Mouse (Mus musculus): ENCODE results near the gene Nrp1.

The Nrp1 gene

DNA sequence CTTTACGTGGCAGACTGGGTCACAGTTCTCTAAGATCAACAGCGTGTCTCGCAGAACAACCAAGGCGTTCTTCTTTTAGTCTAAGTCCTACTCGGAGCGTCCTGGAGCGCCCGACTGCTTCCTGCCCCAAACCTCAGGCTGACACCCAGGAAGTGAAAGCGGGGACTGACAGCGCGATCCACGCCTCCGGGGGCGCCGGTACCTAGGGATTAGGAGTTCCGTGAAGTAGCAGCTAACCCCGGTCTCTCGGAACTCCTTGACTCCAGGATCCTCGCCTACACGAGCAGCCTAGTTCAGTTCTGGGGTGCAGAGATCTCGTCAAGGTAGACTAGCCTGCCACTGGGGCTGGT, at the start of gene Nrp1:
Nrp1 (plus strand) TSS at position 199 of the 350 bp plus-strand sequence.
- no peak for DNase-seq (ENCODE audit: low spot score)

DNA sequence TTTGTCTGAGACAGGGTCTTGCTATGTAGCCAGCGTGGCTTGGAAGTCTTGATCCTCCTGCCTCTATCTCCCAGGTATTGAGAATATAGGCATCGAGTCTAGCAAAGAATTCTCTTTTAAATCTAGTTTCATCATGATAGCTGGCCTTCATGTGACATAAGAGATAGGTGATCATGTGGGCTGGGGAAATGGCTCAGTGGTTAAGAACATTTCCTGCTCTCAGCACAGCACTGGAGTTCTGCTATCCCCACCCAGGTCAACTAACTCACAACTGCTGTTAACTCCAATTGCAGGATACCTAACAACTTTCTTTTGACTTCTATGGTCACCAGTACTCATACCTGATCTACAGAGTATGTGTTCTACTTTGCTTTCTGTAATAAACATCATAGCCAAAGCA, 37.6 kb upstream of the Nrp1 start:
- no peak for DNase-seq (ENCODE audit: low spot score)

DNA sequence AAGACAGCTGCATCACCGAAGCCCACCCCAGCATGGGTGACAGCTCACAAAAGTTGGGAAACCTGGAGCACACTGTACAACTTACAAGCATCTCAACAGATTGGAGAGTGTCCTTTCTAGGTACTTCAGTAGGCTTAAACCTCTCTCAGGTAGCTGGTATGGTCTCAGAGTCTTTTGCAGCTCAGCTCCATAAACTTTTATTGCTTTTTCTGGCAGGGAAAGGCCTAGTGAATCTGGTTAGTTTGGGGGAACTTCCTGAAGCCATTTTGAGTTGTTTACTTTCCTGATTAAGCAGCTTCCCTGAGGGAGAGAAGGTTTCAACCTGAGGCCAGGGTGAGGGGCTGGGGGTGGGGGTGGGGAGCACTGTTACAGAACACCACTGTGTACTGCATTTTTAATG, 31.1 kb upstream of the Nrp1 start:
- no peak for DNase-seq (ENCODE audit: low spot score)

DNA sequence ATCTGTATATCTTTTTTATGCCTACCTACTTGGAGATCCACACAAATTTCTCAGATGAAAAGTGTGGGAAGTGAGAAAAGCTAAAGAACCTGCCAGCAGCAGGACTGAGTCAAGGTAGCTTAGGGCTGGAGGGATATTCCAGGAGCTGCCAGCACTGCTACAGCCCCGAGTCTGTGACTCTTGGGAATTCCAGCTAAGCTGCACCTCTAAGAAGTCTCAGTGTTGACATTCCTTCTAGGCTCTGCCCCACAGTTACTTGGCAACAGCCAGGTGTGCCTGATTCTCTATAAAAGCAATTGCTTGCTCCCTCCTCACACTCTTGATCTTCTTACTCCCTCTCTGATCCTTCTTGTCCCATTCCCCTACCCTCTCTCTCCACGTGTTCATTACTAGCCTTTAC, 30.5 kb upstream of the Nrp1 start:
- no peak for DNase-seq (ENCODE audit: low spot score)

DNA sequence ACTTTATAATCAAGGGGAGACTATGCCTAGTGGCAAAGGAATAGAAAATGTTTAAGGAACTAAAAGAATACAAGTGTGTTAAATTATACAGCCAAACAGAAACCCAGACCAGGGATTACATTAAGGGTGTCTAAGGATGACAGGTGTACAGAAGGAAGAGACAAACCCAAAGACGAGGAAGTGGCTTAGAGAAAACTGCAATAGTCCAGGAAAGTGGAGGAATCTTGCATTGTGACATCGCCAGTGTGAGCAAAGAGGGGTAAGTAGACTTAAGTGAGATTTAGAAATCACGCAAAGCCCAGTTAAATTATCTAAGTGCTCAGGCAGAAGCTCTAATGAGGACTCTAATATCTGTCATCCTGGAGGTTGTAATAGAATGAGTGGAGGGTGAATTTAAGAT, 28.9 kb upstream of the Nrp1 start:
- no peak for DNase-seq (ENCODE audit: low spot score)

DNA sequence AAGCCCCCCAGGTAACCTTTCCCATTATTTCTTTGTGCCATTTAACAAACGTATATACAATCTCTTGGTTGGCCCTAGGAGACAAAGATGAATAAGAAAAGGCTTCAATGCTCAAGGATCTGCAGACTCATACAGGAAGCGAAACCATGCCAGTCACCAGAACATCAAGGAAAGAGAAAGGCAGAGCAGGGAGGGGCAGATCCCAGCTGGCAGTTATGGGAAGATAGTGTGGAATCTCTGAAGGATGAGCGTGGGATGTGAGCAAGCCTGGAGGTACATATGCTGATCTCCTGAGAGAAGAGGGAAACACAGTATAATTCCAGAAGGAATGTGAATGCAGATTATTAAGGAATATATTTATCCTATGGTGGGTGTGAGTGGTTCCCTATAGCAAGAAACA, 22.4 kb upstream of the Nrp1 start:
- no peak for DNase-seq (ENCODE audit: low spot score)

DNA sequence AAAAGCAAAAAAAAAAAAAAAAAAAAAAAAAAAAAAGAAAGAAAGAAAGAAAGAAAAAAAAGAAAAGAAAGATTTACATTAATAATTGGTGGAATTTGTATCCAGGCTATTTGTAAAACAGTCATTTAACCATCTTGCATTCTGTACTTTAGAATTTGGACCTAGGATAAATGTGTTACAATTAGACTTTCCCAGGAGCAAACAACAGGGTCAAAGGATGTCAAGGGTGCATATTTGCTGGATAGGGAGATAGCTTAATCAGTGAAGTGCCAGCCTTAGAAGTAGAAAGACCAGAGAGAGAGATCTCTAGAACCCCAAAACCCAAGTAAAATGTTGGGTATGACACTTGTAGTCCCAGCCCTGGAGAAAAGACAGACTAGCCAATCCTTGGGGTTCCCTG, 19.5 kb upstream of the Nrp1 start:
- no peak for DNase-seq (ENCODE audit: low spot score)

DNA sequence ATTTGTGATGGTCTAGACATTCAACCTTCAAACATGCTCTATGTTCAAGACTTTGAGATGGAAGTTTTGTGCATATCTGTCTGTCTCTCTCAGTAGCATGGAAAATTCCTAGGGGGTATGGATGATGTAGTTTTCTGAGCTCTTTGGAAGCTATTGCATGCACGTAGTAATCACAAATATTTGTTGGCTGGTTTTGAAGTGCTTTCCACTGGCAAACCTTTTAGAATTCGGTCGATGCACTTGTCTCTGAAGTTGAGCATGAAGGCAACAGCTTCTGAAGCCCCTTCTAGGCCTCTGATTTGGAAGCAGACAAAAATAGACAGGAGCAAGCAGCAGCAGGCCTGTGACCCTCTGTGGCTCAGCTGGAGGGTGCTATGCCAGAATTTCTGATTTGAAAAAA, 18.9 kb upstream of the Nrp1 start:
- DNase-seq (ENCODE audit: low spot score) = no peak

DNA sequence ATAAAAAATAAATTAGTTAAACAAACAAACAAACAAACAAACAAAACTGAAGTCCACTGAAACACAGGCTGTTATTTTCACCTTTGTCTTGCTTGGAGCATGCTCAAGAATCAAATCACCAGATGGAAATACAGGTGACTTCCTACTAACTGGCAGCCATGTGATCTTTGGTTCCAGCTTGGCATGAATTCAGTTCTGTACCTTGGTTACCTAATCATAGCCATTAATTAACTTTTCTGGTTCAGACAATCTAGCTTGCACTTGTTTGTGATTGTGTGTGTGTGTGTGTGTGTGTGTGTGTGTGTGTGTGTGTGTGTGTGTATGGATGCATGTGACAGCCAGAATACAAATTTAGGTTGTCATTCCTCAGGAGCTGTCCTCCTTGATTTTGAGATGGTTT, 8.0 kb upstream of the Nrp1 start:
- DNase-seq (ENCODE audit: low spot score) = no peak

DNA sequence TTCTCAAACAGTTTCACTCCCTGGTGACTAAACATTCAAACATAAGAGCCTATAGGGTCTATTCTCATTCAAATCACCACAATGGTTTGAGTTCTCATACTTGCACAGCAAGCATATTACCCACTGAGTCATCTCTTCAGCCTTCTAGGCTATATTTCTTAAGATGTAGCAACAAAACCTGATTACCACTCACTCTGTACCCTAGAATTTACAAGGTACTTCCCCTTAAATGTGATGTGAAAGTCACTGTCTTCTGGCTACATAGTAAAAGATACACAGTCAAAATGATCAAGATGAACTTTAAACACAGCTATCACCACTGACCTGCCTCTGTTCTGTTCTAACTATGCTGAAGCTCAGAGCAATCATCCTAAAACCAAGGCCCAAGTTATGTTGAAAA, 7.2 kb upstream of the Nrp1 start:
- DNase-seq (ENCODE audit: low spot score) = no peak

DNA sequence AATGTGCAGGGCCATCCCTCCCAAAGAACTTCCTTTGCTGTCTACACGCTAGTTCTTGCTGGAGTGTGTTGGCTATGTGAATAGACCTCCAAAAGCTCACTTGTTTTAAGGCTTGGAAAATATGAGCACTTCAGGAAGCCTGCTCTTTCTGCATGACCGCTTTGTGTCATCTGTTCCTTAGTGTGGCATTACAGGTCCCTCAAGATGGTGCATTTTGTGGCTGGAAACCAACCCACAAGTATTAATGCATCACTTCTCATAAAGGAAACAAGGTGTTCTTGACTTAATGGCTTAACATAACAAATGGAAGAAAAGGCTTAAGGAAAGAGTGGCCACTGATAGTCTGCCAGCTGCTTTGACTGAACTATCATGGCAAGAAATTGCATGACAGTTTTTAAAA, 5.6 kb upstream of the Nrp1 start:
- DNase-seq (ENCODE audit: low spot score) = no peak

DNA sequence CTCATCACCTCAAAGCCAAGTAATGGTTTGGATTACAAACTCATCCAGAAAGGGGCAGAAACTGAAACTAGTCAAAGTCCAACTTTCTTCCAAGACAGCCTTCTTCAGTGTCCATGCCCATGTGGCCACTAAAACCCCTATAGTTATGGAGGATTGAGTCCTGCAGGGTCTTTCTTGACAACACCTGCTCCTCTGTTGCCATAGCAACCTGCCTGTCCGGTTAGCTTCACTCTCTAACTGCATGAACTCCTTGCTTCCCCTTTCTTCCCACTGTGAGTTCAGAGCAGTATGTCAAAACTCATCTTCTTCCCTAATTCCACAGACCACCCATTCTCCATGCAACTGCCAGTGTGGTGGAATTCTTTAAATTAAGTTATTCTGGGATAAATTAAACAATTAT, 4.4 kb upstream of the Nrp1 start:
- no peak for DNase-seq (ENCODE audit: low spot score)

DNA sequence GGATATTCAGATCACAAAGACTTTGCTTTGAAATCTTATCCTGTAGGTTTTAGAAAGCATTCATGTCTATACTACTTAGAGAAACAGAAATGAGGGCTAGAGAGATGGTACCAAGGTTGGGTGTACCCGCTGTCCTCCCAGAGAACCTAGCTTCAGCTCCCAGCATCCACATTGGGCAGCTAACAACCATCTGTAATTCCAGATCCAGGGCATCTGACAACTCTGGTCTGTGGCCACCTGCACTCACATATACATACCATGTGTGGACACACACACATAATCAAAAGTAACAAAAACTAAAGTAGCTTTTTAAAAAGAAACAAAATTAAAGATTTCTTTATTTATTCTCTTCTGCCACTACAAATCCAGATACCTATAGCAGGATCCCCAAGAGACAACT, 3.3 kb upstream of the Nrp1 start:
- DNase-seq (ENCODE audit: low spot score) = no peak

DNA sequence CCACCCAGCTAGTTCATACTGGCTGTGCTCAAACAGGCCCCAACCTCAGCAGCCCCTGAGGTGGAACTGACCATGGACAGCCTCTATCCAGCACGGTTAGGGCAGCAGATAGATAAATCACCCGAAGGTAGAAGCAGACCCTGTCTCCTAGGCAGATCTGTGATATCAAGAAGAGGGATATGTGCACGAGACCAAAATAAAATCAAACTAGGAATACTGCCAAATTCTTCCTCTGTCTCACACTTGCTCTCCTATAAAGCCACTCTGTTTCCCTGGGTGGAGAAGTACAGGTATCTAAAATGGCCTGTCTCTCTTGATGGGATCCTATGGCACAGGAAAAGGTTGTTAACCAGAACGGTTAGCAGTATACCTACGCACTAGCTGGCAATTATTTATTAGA, 2.2 kb upstream of the Nrp1 start:
- DNase-seq (ENCODE audit: low spot score) = no peak

DNA sequence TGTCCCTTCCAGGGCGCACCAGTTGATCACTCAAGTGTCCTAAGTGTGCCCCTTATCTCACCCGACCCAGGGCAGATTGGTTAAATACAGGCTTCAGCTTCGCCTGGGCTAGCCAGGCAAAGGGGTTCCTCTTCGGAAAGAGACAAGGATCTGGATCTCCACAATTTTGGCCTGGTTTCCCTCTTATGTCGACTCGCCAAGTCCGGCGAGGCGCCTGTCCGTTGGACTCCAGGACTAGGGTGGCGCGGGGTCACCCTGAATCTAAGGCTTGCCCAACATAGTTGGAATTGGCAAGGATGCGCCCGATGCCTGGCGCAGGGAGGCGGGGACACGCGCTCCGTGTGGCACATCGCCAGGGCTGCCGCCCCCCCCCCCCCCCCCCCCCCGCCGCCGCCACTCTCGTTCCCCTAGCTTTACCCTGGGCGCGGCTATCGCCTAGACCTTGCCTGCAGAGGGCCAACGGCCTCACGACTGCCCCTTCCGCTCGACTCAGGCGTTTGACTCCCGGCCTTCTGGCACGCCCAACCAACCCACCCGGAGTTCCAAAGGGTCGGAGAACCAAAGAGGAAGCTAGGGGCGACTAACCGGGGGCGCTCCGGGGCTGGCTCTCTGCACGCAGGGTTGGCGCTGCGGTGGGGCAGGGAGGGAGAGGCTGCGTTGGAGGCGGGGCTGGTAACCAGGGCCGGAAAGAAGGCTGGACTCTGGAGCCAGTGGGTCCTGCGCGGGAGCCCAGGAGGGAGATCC, 1.4 kb upstream of the Nrp1 start:
- peak; percentile 86 for DNase-seq (ENCODE audit: low spot score)

DNA sequence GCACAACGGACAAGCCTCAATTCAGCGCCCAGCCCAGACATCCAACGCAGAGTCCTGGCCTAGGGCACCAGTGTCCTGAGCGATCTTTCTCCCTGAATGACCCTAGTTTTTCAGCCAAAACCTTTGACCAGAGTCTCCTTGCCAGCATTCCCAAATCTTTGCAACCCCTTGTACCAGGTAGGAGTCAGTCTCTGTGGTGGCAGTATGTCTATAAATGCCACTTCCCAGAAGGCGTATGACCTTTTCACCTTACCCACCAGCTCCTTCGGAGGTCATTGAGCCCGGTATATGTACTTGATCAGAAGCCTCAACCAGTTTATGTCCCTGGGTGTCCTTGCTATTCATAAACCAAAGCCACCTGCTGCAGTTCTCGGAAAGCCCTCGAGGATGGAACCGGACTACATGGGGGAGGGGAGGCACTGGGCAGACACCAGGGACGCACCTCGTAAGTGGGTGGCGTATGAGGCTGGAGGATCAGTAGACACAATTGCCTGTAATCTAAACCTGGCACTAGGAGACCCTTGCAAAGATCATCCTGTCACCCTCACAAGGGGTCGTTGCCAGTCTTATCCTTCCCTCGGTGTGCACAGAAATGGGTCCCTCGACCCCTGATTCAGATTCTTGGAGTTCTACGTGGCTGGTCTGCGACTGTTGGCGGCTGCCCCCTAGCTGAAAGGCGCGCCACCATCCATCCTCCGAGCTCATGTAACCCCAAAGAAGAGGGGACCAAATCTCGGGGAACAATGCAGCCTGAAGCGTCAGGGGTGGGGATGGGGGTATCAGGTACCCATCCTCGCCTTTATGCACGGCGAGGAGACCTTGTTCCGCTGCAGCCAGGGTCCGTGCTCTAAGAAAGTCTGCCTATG, 631 bp upstream of the Nrp1 start:
- DNase-seq (ENCODE audit: low spot score) = peak; percentile 70

DNA sequence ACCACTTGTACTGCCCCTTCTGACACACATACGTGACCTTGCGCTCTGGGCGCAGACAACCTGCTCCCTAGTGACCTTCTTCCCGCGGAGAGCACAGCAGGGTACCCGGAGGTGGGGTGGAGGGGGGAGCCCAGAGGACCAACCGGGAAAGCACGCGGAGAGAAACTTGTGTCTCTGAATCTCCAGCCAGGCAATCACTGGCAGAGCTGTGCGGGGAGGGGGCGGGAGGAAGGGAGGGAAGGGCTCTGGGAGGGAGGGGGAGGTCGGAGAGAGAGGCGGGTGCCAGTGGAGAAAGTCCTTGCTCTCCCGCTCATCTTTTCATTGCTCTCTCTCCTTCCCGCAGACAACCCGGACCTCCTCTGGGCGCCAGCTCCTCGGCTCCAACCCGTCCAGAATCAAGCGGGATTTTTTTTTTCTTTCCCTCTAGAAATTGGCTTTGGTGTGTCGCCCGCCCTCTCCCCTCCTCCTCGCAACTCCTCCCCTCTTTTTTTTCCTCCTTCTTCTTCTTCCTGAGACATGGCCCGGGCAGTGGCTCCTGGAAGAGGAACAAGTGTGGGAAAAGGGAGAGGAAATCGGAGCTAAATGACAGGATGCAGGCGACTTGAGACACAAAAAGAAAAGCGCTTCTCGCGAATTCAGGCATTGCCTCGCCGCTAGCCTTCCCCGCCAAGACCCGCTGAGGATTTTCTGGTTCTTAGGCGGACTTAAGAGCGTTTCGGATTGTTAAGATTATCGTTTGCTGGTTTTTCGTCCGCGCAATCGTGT, 534 bp downstream of the Nrp1 start:
- DNase-seq (ENCODE audit: low spot score) = peak; percentile 85

DNA sequence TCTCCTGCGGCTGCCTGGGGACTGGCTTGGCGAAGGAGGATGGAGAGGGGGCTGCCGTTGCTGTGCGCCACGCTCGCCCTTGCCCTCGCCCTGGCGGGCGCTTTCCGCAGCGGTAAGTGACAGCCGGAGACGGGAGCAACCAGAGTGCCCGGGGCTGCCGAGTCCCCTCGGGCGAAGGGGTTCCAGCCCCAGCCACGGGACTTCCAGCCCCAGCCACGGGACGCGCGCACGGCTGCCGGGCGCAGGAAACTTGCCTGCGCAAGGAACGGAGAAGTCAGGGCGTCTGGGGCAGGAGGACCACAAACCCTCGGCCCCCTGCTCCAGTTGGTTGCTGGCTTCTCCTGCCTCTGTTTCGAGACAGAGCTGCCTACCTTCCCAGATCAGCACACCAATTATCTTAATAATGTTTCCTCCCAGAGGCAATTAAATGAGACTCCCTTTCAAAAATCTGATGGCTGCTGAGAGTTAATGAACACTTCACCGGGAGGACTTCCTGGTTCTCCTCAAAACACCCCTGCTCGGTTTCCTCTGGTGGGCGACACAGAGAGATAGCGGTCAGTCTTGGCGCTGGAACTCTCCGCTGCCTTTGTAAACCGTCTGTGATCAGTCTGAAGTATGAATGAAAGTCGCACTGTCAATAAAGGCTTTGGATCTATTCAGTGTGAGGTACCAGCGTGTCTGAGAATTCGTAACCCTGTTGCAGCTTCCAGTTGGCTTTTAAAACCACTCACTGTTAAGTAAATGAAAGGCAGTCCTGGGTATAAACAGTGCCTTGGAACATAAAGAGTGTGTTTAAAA, 1.3 kb downstream of the Nrp1 start:
- DNase-seq (ENCODE audit: low spot score) = peak; percentile 19

DNA sequence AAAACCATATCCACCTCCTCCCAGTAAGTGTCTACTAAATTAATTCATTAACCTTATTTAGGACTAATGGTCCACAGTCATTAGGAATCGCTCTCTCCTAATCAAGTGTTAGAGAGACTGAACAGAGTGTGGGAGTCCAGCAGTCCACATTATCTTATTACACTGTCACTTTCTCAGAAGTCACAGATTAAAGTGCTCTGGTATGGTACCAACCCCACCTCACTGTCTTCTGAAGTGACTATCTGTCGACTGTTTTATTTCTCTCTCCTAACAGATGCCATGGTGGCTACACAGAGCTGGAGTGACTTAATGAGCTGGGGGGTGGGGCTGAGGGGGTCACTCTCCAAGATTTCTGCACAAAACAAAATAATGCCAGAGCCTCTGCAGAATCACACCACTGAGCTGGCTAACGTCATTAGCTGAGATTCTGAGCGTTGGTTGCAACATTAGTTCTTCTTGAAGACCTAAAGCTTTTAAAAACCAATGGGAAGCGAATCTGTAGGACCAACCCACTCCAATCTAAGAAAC, 3.0 kb downstream of the Nrp1 start:
- no peak for DNase-seq (ENCODE audit: low spot score)

DNA sequence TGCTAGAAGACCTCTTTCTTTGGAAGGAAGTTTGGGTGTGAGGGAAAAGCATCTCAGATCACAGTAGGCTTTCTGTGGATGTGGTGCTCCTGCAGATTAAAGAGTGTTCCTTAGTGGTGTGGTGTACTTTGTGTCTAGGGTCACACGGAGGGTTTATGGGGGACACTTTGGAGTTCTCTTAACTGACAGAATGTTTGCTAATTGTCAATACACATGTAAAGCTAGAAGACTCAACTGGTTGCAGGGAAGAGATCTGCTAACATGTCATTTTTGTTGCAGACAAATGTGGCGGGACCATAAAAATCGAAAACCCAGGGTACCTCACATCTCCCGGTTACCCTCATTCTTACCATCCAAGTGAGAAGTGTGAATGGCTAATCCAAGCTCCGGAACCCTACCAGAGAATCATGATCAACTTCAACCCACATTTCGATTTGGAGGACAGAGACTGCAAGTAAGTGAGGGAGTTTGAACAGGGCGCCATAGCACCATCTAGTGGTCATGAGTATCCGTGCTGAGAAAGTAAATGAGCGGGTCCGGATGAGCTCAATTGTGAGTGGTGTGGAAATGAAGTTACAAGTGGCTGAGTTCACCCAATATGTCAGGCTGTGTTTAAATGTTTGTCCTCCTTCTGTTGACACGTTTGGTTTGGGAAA, 4.7 kb downstream of the Nrp1 start:
- DNase-seq (ENCODE audit: low spot score) = peak; percentile 69

DNA sequence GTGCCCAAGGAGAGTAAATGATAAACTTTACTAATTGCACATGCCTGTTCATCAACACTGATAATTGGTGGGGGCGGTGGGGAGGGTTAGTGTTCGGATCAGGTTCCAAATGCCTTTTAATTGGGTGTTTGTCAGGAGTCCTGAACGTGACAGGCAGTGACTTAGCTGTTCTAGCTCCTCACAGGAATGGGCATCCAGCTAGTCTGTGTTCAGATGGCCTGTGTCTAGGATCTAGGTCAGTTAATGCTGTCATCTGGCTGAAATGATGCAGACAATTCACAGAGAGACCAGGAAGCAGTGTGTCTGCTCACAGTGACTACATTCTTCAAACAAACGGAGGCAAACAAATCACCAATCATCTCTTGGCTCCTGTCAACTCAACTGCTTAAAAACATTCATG, 12.1 kb downstream of the Nrp1 start:
- no peak for DNase-seq (ENCODE audit: low spot score)

Data from yolk sac, embryonic 10.5 days (tissue).